Mouse (Mus musculus): ENCODE results near the gene Pex19. TPM values are rescaled to one million over a fixed set of nuclear protein-coding genes. Genes with fewer than 3 reads are reported as not detected.

Pex19 gene
- total and polyA plus RNA-seq, 3 experiments = 24.9 to 55.4 (median 51.8) TPM

- peaks cover 98% of the 10 kb centered on the region for H3K36me3 ChIP-seq (replicated peaks)
- ATAC-seq (ENCODE audit: extremely low read depth, insufficient number of reproducible peaks, low FRiP score, poor library complexity, severe bottlenecking) (no peak), DNase-seq (ENCODE audit: low spot score) (no peak)
- peaks cover 8% of the 10 kb centered on the region for H3K4me1 ChIP-seq (ENCODE audit: insufficient read depth, low read depth, low read length)
- TF ChIP-seq CTCF (IDR thresholded peaks at IDR 0.05; ENCODE audit: low read depth, low read length) = no peak
- TF ChIP-seq GATA1 (IDR thresholded peaks at IDR 0.05; ENCODE audit: borderline replicate concordance, low read length) = no peak
- TF ChIP-seq POLR2AphosphoS5 (IDR thresholded peaks at IDR 0.05; ENCODE audit: insufficient replicate concordance, low read depth, low read length) = no peak
- no peak for TF ChIP-seq TAL1 (conservative IDR thresholded peaks at IDR 0.05; ENCODE audit: low read depth, low read length)
- TF ChIP-seq GATA2 (IDR thresholded peaks at IDR 0.05; ENCODE audit: borderline replicate concordance, low read depth, low read length) = no peak
- no peaks in the 10 kb centered on the region for H3K27me3 ChIP-seq (ENCODE audit: insufficient read depth, low read length)
- H3K4me3 ChIP-seq (ENCODE audit: low read depth, low read length) = no peak overlapping the region
- H3K9me3 ChIP-seq (replicated peaks) = no peaks in the 10 kb centered on the region
Measured at GRCm38 (mm10) chr1:172116948-172117347, 9.6 kb upstream of the Pex19 start.

- ATAC-seq (ENCODE audit: extremely low read depth, insufficient number of reproducible peaks, low FRiP score, poor library complexity, severe bottlenecking) (no peak), DNase-seq (ENCODE audit: low spot score) (no peak)
- 0 out of 2 replicates have a peak, but pooled peaks have one; percentile 14 for TF ChIP-seq TAL1 (conservative IDR thresholded peaks at IDR 0.05; ENCODE audit: low read depth, low read length)
- no peak for TF ChIP-seq CTCF (IDR thresholded peaks at IDR 0.05; ENCODE audit: low read depth, low read length)
- H3K36me3 ChIP-seq (replicated peaks) = peaks cover 97% of the 10 kb centered on the region
- no peak overlapping the region for H3K4me3 ChIP-seq (ENCODE audit: low read depth, low read length)
- H3K9me3 ChIP-seq (replicated peaks) = no peaks in the 10 kb centered on the region
- H3K27me3 ChIP-seq (ENCODE audit: insufficient read depth, low read length) = no peaks in the 10 kb centered on the region
- peaks cover 8% of the 10 kb centered on the region for H3K4me1 ChIP-seq (ENCODE audit: insufficient read depth, low read depth, low read length)
Measured at GRCm38 (mm10) chr1:172119100-172119499, 7.5 kb upstream of the Pex19 start.

DNA sequence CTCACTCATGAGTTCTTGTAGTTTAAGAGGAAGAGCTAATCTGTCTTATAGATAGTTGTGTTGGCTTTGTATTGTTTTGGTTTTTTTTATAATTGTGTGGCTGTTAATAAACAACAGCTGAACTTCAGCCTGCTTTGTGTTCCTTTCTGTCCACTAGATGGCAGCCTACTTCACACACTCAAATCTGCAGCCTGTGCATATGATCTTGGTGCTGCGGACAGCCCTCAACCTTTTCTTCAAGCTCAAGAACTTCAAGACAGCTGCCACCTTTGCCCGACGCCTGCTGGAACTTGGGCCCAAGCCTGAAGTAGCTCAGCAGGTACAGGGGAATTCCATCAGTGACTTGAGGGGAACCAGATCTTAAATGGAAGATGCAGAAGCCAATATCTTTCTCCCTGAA is 6.8 kb upstream of the Pex19 start:
- DNase-seq (ENCODE audit: low spot score) (no peak), ATAC-seq (ENCODE audit: extremely low read depth, insufficient number of reproducible peaks, low FRiP score, poor library complexity, severe bottlenecking) (no peak; the same call in 1 of the 2 replicates)
- TF ChIP-seq TAL1 (conservative IDR thresholded peaks at IDR 0.05; ENCODE audit: low read depth, low read length) (no peak), CTCF (IDR thresholded peaks at IDR 0.05; ENCODE audit: low read depth, low read length) (peak; percentile 45; the same call in 1 of the 2 replicates)
- no peaks in the 10 kb centered on the region for H3K9me3 ChIP-seq (replicated peaks)
- peaks cover 8% of the 10 kb centered on the region for H3K4me1 ChIP-seq (ENCODE audit: insufficient read depth, low read depth, low read length)
- no peaks in the 10 kb centered on the region for H3K27me3 ChIP-seq (ENCODE audit: insufficient read depth, low read length)
- no peak overlapping the region for H3K4me3 ChIP-seq (ENCODE audit: low read depth, low read length)
- peaks cover 93% of the 10 kb centered on the region for H3K36me3 ChIP-seq (replicated peaks)

DNA sequence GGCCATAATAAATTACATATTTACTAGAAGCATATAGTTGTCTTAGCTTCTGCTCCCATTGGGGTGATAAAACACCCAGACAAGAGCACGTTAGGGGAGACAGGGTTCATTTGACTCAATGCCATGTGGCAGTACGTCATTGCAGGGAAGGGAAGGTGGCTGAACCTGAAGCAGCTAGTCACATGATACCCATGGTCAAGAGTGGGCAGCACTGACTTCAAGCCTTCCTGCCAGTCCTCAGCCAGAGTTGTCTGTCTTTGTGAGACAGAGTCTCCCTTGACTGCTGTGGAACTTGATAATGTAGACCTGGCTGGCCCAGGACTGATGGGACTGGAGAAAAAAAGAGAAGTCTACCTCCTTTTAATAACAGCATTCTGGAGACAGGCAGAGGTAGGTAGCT is 3.9 kb upstream of the Pex19 start:
- TF ChIP-seq TAL1 (conservative IDR thresholded peaks at IDR 0.05; ENCODE audit: low read depth, low read length) (no peak), CTCF (IDR thresholded peaks at IDR 0.05; ENCODE audit: low read depth, low read length) (no peak), GATA1 (IDR thresholded peaks at IDR 0.05; ENCODE audit: borderline replicate concordance, low read length) (no peak), POLR2AphosphoS5 (IDR thresholded peaks at IDR 0.05; ENCODE audit: insufficient replicate concordance, low read depth, low read length) (no peak), GATA2 (IDR thresholded peaks at IDR 0.05; ENCODE audit: borderline replicate concordance, low read depth, low read length) (no peak)
- no peak for ATAC-seq (ENCODE audit: extremely low read depth, insufficient number of reproducible peaks, low FRiP score, poor library complexity, severe bottlenecking)
- peaks cover 19% of the 10 kb centered on the region for H3K4me1 ChIP-seq (ENCODE audit: insufficient read depth, low read depth, low read length)
- no peaks in the 10 kb centered on the region for H3K9me3 ChIP-seq (replicated peaks)
- peaks cover 64% of the 10 kb centered on the region for H3K36me3 ChIP-seq (replicated peaks)
- no peaks in the 10 kb centered on the region for H3K27me3 ChIP-seq (ENCODE audit: insufficient read depth, low read length)
- DNase-seq (ENCODE audit: low spot score) = no peak
- no peak overlapping the region for H3K4me3 ChIP-seq (ENCODE audit: low read depth, low read length)

DNA sequence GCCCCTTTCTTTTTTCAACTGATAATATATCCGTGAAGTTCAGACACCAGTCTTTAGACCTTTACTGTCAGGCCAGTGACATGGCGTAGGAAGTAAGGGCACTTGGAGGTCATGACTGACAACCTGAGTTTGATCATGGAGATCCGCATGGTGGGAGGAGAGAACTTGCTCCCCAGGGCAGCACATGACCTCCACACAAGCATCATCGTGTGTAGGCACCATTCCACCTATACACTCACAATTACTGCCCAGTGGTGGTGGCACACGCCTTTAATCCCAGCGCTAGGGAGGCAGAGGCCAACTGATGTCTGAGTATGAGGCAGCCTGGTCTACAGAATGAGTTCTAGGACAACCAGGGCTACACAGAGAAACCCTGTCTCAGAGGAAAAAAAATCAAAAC is 2.0 kb upstream of the Pex19 start:
- DNase-seq (ENCODE audit: low spot score) (no peak), ATAC-seq (ENCODE audit: extremely low read depth, insufficient number of reproducible peaks, low FRiP score, poor library complexity, severe bottlenecking) (no peak)
- TF ChIP-seq GATA1 (IDR thresholded peaks at IDR 0.05; ENCODE audit: borderline replicate concordance, low read length) (no peak), POLR2AphosphoS5 (IDR thresholded peaks at IDR 0.05; ENCODE audit: insufficient replicate concordance, low read depth, low read length) (no peak), TAL1 (conservative IDR thresholded peaks at IDR 0.05; ENCODE audit: low read depth, low read length) (no peak), GATA2 (IDR thresholded peaks at IDR 0.05; ENCODE audit: borderline replicate concordance, low read depth, low read length) (no peak), CTCF (IDR thresholded peaks at IDR 0.05; ENCODE audit: low read depth, low read length) (no peak)
- Histone ChIP-seq H3K4me1 (ENCODE audit: insufficient read depth, low read depth, low read length) (peaks cover 21% of the 10 kb centered on the region), H3K27me3 (ENCODE audit: insufficient read depth, low read length) (no peaks in the 10 kb centered on the region), H3K9me3 (replicated peaks) (no peaks in the 10 kb centered on the region), H3K4me3 (ENCODE audit: low read depth, low read length) (no peak overlapping the region), H3K36me3 (replicated peaks) (peaks cover 59% of the 10 kb centered on the region)

DNA sequence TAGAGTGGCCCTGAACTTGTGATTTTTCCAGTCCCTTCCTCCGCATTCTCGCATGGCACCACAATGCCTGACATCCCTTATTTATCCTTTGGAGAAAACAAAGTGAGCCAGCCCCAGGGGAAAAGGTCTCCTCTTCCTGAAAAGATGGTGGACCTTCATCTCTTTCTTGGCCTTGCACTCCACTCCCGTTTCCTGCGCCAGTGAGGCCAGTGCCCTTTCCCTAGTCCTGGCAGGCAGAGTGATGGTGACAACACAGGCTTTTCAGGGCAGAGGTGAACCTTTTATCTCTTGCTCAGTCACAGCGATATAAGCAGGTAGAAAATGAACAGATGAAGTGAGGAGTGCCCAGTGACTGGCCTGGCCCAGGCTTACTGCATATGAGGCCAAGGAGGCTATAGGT is 932 bp downstream of the Pex19 start:
- no peak for DNase-seq (ENCODE audit: low spot score)
- H3K4me1 ChIP-seq (ENCODE audit: insufficient read depth, low read depth, low read length) = peaks cover 21% of the 10 kb centered on the region
- no peaks in the 10 kb centered on the region for H3K9me3 ChIP-seq (replicated peaks)
- peak overlapping the region; percentile 76 for H3K4me3 ChIP-seq (ENCODE audit: low read depth, low read length)
- no peak for ATAC-seq (ENCODE audit: extremely low read depth, insufficient number of reproducible peaks, low FRiP score, poor library complexity, severe bottlenecking)
- no peaks in the 10 kb centered on the region for H3K27me3 ChIP-seq (ENCODE audit: insufficient read depth, low read length)
- peaks cover 55% of the 10 kb centered on the region for H3K36me3 ChIP-seq (replicated peaks)
- TF ChIP-seq GATA2 (IDR thresholded peaks at IDR 0.05; ENCODE audit: borderline replicate concordance, low read depth, low read length) = no peak
- TF ChIP-seq CTCF (IDR thresholded peaks at IDR 0.05; ENCODE audit: low read depth, low read length) = no peak
- no peak for TF ChIP-seq TAL1 (conservative IDR thresholded peaks at IDR 0.05; ENCODE audit: low read depth, low read length)
- no peak for TF ChIP-seq POLR2AphosphoS5 (IDR thresholded peaks at IDR 0.05; ENCODE audit: insufficient replicate concordance, low read depth, low read length)
- TF ChIP-seq GATA1 (IDR thresholded peaks at IDR 0.05; ENCODE audit: borderline replicate concordance, low read length) = no peak

GRCm38 (mm10) chr1:172128563-172128962 is 2.0 kb downstream of the Pex19 start:
- H3K9me3 ChIP-seq (replicated peaks) = no peaks in the 10 kb centered on the region
- peaks cover 55% of the 10 kb centered on the region for H3K36me3 ChIP-seq (replicated peaks)
- TF ChIP-seq TAL1 (conservative IDR thresholded peaks at IDR 0.05; ENCODE audit: low read depth, low read length) (no peak), GATA2 (IDR thresholded peaks at IDR 0.05; ENCODE audit: borderline replicate concordance, low read depth, low read length) (no peak), POLR2AphosphoS5 (IDR thresholded peaks at IDR 0.05; ENCODE audit: insufficient replicate concordance, low read depth, low read length) (no peak), GATA1 (IDR thresholded peaks at IDR 0.05; ENCODE audit: borderline replicate concordance, low read length) (no peak), CTCF (IDR thresholded peaks at IDR 0.05; ENCODE audit: low read depth, low read length) (no peak)
- H3K27me3 ChIP-seq (ENCODE audit: insufficient read depth, low read length) = no peaks in the 10 kb centered on the region
- no peak for ATAC-seq (ENCODE audit: extremely low read depth, insufficient number of reproducible peaks, low FRiP score, poor library complexity, severe bottlenecking)
- H3K4me3 ChIP-seq (ENCODE audit: low read depth, low read length) = no peak overlapping the region; the same call in 1 of the 2 replicates
- DNase-seq (ENCODE audit: low spot score) = no peak
- H3K4me1 ChIP-seq (ENCODE audit: insufficient read depth, low read depth, low read length) = peaks cover 28% of the 10 kb centered on the region

Measured in G1E (cell line).